Mouse (Mus musculus): ENCODE measurements around the gene Acad10.
"Not testable (repeated sequence)": the region's sequence is repeated elsewhere in the genome, so short reads cannot be mapped to it uniquely, and the experiment has no call there.

Acad10 gene

DNA sequence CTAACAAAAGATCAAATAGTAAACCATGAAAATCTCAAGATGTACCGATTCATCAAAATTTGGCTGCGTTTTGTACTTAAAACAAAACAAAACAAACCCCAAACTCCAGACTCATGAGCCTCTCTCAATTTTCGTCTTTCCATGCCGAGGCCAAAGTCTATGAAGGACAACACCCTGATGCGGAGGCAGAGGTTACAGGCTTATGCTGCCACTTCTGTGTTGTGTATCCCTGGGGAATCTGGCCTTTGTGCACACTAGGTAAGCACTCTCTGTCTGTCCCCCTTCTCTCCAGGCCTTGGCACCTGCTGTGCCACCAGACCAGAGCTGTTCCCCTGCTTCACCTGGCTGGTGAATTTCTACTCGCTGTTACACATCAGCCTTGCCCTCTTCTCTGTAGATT, 2.7 kb downstream of the Acad10 start:
- in situ Hi-C loops (cut with MboI, MseI), result not testable (repeated sequence)

GRCm38 (mm10) chr5:121656866-121657265, 3.4 kb downstream of the Acad10 start:
- in situ Hi-C loops (cut with MboI, MseI), result not testable (repeated sequence)

DNA sequence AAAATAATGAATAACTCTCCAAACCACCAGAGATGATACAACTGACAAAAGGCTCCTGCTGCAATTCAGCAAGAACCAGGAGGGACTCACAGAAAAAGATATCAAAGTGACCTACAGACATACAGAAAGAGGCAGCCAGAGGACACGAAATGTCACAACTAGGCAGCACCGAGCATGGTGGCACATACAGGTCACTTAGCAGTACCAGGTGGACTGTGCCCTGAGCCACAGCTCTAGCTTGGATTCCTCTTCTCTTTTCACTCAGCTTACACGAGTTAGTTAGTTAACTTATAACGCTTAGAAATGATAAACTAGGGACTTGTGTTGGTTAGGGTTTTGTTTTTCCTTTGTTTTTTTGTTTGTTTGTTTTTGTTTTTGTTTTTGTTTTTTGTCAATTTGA, 5.8 kb downstream of the Acad10 start:
- in situ Hi-C loops (cut with MboI, MseI), result no loop called here

DNA sequence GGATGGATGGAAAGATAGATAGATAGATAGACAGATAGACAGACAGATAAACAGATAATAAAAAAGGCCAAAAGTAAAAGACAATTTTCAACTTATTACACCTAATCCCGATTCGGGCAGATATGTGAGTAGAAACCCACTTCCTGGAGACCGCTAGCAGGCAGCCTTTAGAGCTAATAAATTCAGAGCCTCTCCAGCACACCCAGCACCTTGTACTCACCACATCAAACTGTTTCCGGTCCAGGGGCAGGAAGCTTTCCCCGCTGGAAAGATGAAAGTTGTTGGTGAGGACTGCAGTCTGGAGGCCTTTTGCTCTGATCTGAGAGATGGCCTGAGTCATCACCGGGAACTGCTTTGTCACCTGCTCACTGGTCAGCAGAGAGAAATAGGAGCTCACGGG, 11.2 kb downstream of the Acad10 start:
- in situ Hi-C loops (cut with MboI, MseI), result no loop called here

GRCm38 (mm10) chr5:121639601-121640000, 20.7 kb downstream of the Acad10 start:
- in situ Hi-C loops (cut with MboI, MseI), result no loop called here

- in situ Hi-C loops (cut with MboI, MseI), result no loop called here
Observed at GRCm38 (mm10) chr5:121637296-121637695, 23.0 kb downstream of the Acad10 start.

GRCm38 (mm10) chr5:121634668-121635067, 25.6 kb downstream of the Acad10 start:
- in situ Hi-C loops (cut with MboI, MseI), result no loop called here

DNA sequence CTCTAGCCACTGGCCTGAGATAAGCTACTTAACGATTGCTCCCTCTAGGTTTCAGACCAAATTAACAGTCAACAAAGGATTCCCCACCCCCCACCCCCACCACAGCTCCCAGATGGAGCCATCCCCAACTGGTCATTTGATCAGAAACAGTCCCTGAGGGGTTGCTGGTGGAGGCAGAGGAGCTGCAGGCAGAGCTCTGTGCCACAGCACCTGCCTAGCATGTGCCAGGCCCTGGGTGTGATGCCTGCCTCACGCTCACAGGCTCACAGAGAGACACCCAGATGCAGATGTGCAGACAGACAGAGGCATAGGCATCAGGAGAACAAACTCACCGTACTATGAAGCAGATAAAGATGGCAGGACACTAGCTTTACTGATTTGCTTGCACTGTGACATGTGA, 27.5 kb downstream of the Acad10 start:
- in situ Hi-C loops (cut with MboI, MseI), result no loop called here

- in situ Hi-C loops (cut with MboI, MseI), result not testable (repeated sequence)
Observed at GRCm38 (mm10) chr5:121631106-121631647, 29.1 kb downstream of the Acad10 start.

DNA sequence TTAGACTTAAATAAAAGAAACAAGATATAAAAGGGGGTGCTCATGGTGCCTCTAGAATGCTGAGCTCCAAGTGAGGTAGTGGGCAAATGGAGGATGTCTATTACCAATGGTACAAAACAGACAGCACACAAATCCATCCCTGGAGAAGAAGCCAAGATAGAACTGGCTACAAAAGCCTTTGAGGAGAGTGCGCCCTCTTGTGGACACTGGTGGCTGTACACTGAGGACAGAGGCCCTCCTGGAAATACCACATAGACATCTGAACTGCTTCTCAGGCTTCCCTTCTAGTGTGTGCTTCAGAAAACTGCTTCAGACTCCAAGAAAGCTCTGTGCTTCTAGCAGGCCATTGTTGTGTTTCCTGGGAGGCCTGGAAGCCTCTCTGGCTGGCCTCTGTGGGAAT, 32.4 kb downstream of the Acad10 start:
- in situ Hi-C loops (cut with MboI, MseI), result no loop called here

DNA sequence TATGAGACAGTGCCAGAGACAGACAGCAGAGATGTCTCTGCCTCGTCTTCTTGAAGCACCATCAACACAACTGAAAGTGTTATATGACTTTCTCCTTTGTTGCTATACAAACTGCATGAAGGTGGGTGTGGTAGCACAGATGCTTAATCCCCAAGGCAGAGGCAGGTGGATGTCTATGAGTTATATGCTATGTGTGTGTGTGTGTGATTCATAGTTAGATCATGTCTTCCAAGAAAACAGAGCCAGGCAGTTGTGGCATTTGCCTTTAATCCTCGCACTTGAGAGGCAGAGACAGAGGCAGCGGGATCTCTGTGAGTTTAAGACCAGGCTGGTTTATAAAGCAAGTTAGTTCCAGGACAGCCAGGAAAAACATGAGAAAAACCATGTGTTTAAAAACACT, 37.1 kb downstream of the Acad10 start:
- in situ Hi-C loops (cut with MboI, MseI), result no loop called here

- in situ Hi-C loops (cut with MboI, MseI), result no loop called here
Observed at GRCm38 (mm10) chr5:121621102-121621501, 39.2 kb downstream of the Acad10 start.

GRCm38 (mm10) chr5:121618592-121619513, 41.5 kb downstream of the Acad10 start, which contains the start of gene Acad12:
TSS of gene Acad12 (minus strand) at chr5:121618938.
- in situ Hi-C loops (cut with MboI, MseI), result no loop called here

DNA sequence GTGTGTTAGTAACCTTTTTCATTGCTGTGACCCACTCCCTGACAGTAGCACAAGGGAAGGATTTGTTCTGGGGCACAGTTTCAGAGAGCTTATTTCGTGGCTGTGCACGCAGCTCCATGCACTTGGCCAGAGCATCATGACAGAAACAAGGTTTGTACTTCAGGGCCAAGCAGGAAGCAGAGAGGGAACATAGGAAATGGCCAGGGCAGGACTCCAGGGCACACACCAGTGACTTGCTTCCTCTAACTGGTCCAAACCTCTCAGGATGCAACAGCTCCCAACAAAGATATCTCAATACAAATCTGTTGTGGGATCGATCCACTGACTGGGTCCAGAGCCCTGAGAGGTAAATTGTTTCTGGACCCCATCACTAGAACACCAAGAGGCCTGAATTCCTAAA, 45.4 kb downstream of the Acad10 start:
- in situ Hi-C loops (cut with MboI, MseI), result not testable (repeated sequence)

DNA sequence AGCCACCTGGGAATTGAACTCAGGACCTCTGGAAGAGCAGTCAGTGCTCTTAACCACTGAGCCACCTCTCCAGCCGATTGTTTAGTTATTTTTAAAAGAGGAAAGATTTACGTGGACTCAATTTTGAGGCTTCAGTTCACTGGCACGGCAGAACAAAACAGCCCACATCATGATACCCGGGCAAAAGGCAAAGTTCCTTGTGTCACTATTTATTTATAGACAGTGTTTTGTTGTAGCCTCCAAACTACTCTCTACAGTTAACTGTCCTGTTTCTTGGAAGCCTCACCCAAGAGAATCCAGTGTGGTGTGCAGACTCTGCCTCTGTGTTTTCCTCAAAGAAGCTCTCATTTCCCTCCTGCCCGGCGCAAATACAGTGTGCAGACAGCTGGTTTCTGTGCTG, 48.3 kb downstream of the Acad10 start:
- in situ Hi-C loops (cut with MboI, MseI), result no loop called here

- in situ Hi-C loops (cut with MboI, MseI), result loop anchor here (5.0 kb wide), 1 partner anchor 57 kb away; no protein-coding TSS in a partner anchor
Observed at GRCm38 (mm10) chr5:121609556-121610135, 50.7 kb downstream of the Acad10 start.

GRCm38 (mm10) chr5:121606151-121606550, 54.2 kb downstream of the Acad10 start:
- in situ Hi-C loops (cut with MboI, MseI), result loop anchor here (5.0 kb wide), 1 partner anchor 54 kb away; no protein-coding TSS in a partner anchor

- in situ Hi-C loops (cut with MboI, MseI), result not testable (repeated sequence)
Observed at GRCm38 (mm10) chr5:121603815-121604214, 56.5 kb downstream of the Acad10 start.

DNA sequence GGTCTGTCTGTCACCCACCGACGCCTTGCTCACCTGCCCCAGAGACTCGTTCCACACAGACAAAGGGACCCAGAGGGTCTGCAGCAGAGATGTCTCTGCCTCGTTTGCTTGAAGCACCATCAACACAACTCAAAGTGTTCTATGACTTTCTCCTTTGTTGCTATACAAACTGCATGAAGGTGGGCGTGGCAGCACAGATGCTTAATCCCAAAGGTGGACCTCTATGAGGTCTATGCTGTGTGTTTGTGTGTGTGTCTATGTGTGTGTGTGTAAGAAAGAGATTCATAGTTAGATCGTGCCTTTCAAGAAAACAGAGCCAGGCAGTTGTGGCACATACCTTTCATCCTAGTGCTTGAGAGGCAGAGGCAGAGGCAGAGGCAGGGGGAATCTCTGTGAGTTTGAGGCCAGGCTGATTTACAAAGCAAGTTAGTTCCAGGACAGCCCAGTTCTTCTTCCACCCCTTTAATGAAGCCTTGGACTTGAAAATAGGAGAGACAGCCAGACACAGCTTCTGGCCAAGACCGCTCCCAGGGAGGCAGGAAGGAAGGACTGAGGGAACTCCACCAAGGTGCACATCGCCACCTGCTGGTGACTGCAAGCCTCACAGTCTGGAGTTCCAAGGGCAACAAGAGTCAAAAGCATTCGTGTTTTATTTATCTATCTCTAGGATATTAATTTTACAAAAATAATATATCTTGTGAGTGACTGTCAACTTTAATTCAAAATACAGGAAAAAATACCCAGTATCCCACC, 58.6 kb downstream of the Acad10 start:
- in situ Hi-C loops (cut with MboI, MseI), result no loop called here

DNA sequence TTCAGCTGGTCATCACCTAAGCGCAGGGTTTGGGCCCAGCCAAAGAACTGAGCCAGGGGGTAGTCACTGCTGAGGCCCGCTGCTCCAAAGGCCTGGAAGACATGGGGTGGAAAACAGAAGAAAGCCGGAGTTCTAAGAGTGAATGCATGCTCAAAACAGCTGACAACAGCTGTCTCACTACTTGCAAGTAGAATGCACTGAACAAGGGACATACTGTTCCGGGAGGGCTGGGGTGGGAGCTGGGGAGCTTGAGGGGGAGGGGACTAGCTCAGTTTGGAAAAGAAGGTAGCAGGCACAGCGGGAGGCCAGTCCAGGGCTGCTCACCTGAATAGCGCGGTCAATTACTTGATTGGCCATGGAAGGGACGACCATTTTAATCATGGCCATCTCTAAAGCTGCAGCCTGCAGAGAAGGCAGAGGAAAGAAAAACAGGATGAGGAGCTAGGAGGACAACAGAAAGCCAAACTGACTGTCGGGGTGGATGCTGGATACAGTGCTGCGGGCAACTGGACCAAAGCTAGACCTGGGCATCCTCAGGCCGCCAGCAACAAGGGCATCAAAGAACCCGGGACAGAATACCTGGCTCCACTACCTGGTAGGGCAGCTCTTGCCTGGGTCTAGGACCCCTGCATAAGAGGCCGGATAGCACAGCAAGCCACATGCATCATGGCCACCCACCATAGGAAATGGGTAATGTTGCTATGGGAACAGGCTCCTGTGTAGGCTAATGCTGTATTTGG, 61.3 kb downstream of the Acad10 start:
- in situ Hi-C loops (cut with MboI, MseI), result no loop called here

GRCm38 (mm10) chr5:121597991-121598537, 62.2 kb downstream of the Acad10 start:
- in situ Hi-C loops (cut with MboI, MseI), result no loop called here
